Mouse (Mus musculus) CD4-positive, CD25-positive, alpha-beta regulatory T cell, adult 2 months (primary cell): ENCODE measurements around the gene Gm21860.
"Not testable (repeated sequence)": the region's sequence is repeated elsewhere in the genome, so short reads cannot be mapped to it uniquely, and the experiment has no call there.

Experiments used
- DNase-seq: peaks from one replicate; pipeline ENCODE4 v3.0.0-alpha.2; 2012; ENCODE audit warnings: low read depth, low spot score

Gene Gm21860

GRCm38 (mm10) chrY:90754721-90755120, at the start of gene Gm21860:
Gene Gm21860, minus strand, starts transcription at chrY:90754821.
- not testable (repeated sequence) for DNase-seq

- DNase-seq = not testable (repeated sequence)
Measured at GRCm38 (mm10) chrY:90784438-90784837, 29.8 kb upstream of the Gm21860 start, which contains the start of gene Gm47283. Gene Gm47283, plus strand, starts transcription at chrY:90784738.

GRCm38 (mm10) chrY:90745256-90745655, 9.4 kb downstream of the Gm21860 start:
- not testable (repeated sequence) for DNase-seq

- peak; percentile 77 for DNase-seq
Measured at GRCm38 (mm10) chrY:90744381-90744981, 10.1 kb downstream of the Gm21860 start.

GRCm38 (mm10) chrY:90743811-90744220, 10.8 kb downstream of the Gm21860 start:
- peak; percentile 22 for DNase-seq

GRCm38 (mm10) chrY:90743053-90743810, 11.4 kb downstream of the Gm21860 start:
- DNase-seq = peak; percentile 26

GRCm38 (mm10) chrY:90742261-90743052, 12.2 kb downstream of the Gm21860 start:
- DNase-seq = peak; percentile 11

- DNase-seq = peak; percentile 58
Measured at GRCm38 (mm10) chrY:90741452-90742260, 13.0 kb downstream of the Gm21860 start.

- peak; percentile 80 for DNase-seq
Measured at GRCm38 (mm10) chrY:90741006-90741405, 13.6 kb downstream of the Gm21860 start.

- DNase-seq = peak; percentile 81
Measured at GRCm38 (mm10) chrY:90740013-90740561, 14.5 kb downstream of the Gm21860 start.

- peak; percentile 62 for DNase-seq
Measured at GRCm38 (mm10) chrY:90739531-90740012, 15.0 kb downstream of the Gm21860 start.

GRCm38 (mm10) chrY:90738841-90739530, 15.6 kb downstream of the Gm21860 start:
- DNase-seq = peak; percentile 64

GRCm38 (mm10) chrY:90738431-90738680, 16.3 kb downstream of the Gm21860 start:
- DNase-seq = no peak

- DNase-seq = peak; percentile 20
Measured at GRCm38 (mm10) chrY:90737606-90738430, 16.8 kb downstream of the Gm21860 start.

- DNase-seq = peak; percentile 35
Measured at GRCm38 (mm10) chrY:90736217-90737000, 18.2 kb downstream of the Gm21860 start.

- DNase-seq = peak; percentile 37
Measured at GRCm38 (mm10) chrY:90735181-90735895, 19.3 kb downstream of the Gm21860 start.

- DNase-seq = peak; percentile 78
Measured at GRCm38 (mm10) chrY:90734334-90734696, 20.3 kb downstream of the Gm21860 start.

- DNase-seq = not testable (repeated sequence)
Measured at GRCm38 (mm10) chrY:90733656-90734333, 20.8 kb downstream of the Gm21860 start.
